Mouse (Mus musculus): Measurements from ENCODE around the gene Ccdc134. TPM values are rescaled to one million over a fixed set of nuclear protein-coding genes. Genes with fewer than 3 reads are reported as not detected.
A peak's percentile ranks its signal among the peaks of the same experiment; 100 is the strongest.
"Not testable (repeated sequence)": the region's sequence is repeated elsewhere in the genome, so short reads cannot be mapped to it uniquely, and the experiment has no call there.

Ccdc134 gene
- total RNA-seq (2015) (5.5 and 10.4 TPM in 2 replicates), total RNA-seq (2017) (19.6 and 29.7 TPM in 2 replicates)

- ATAC-seq (replicated peaks; ENCODE audit: poor library complexity) = peak; percentile 98
These were observed at the start of gene Ccdc134 for GRCm38 (mm10) chr15:82127426-82128374. Gene Ccdc134 (plus strand): TSS chr15:82127922.

GRCm38 (mm10) chr15:82079883-82080282 lies 47.8 kb upstream of the Ccdc134 start:
- no peak for ATAC-seq (replicated peaks; ENCODE audit: poor library complexity)

- ATAC-seq (replicated peaks; ENCODE audit: poor library complexity) = peak; percentile 90
These were observed 46.6 kb upstream of the Ccdc134 start for GRCm38 (mm10) chr15:82081161-82081560.

DNA sequence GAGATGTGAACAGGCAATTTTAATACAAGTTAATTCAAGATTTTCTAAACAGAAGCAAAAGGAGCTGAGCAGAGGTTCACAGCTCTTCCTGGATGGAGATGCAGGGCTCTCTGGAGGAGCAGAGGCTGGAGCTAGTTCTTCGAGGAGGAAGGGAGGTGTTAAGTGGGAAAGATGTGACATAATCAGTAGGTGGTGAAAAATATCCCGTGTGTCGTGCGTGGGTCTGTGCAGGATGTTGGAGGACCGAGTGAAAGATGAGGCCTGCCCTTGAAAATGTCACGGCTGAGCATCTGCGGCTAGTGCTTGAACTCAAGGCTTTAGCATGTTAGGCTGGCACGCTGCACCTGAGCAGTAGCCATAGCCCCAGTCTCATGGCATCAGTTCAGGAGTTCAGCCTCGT lies 42.1 kb upstream of the Ccdc134 start:
- no peak for ATAC-seq (replicated peaks; ENCODE audit: poor library complexity)

DNA sequence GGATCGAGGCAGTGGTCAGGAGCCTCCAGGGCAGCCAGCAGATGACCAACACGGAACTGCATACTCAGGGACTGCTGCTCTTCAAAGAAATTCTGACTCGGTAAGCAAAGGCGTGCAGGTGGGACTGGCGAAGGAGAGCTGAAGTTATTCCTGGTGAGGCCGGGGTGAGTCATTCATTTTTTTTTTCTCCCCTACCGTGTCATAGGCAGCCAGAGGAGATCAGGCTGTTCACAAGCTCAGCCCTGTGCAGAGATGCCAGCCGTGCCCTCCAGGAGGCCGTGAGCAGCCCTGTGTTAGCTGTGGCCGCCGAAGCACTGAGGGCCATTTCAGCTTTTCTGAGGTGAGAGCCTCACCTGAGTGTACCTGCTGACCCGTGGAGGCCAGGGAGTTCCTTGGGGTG lies 41.6 kb upstream of the Ccdc134 start:
- no peak for ATAC-seq (replicated peaks; ENCODE audit: poor library complexity)

DNA sequence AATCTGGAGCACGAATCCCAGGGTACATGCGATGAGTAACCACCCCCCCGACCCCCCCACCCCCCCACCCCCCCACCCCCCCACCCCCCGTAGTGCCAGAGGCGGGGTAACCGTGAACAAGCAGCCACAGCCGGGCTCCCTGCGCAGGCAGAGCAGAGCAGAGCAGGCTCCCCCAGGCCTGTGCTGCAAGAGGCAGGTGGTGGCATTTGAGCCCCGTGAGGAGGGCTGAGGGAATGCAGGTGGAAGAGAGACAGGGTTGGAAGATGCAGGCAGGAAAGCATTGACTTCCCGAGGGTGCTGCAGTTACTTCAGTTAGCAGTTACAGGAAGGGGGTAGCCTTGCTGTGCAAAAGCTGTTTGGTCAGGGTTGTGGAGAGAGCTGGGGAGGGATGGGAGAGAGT lies 40.5 kb upstream of the Ccdc134 start:
- peak; percentile 50; the same call in 1 of the 2 replicates for ATAC-seq (replicated peaks; ENCODE audit: poor library complexity)

- no peak for ATAC-seq (replicated peaks; ENCODE audit: poor library complexity)
These were observed 36.7 kb upstream of the Ccdc134 start for GRCm38 (mm10) chr15:82091061-82091460.

DNA sequence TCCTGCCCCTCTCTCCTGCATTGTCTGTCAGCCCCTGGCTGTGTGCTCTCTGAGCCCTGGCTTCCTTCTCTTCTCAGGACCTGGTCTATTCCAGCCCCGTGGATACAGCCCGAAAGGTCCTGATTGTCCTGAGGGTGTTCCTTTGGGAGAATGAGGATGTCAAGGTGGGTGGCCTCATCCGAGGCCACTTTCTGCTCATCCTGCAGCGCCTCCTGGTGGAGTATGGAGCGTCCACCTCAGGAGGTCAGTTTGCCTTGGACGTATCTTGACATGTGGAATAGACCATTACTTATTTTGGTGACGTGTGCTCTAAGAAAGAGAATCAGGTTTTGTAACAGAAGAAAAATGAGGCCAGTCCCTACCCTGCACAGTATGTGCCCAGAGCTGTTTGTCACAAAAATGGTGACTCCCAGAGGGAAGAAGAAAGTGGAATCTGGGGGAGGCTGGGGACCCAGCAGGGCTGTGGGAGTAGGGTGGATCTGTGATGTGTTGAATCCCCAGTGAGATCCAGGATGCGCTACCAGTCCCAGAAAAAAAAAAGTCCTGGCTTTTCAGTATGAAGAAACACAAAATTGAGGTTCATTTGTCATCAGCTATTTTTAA lies 20.7 kb upstream of the Ccdc134 start:
- peak; percentile 52; the same call in 1 of the 2 replicates for ATAC-seq (replicated peaks; ENCODE audit: poor library complexity)

GRCm38 (mm10) chr15:82120544-82120943 lies 7.2 kb upstream of the Ccdc134 start:
- no peak for ATAC-seq (replicated peaks; ENCODE audit: poor library complexity)

DNA sequence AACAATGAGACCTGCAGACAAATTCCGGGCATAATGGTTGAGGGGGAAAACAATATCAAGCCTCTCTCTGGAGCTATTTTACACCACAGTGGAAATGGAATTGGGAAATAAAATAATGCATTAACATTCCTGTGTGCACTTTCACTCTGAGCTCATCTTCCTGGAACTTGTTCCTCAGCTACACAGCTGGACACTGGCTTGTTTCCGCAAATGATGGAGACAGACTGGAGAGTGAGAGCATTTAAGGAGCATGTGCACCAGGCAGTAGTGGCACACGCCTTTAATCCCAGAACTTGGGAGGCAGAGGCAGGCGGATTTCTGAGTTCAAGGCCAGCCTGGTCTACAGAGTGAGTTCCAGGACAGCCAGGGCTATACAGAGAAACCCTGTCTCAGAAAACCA lies 1.0 kb upstream of the Ccdc134 start:
- ATAC-seq (replicated peaks; ENCODE audit: poor library complexity) = not testable (repeated sequence)

GRCm38 (mm10) chr15:82128398-82128797 lies 676 bp downstream of the Ccdc134 start:
- ATAC-seq (replicated peaks; ENCODE audit: poor library complexity) = no peak

DNA sequence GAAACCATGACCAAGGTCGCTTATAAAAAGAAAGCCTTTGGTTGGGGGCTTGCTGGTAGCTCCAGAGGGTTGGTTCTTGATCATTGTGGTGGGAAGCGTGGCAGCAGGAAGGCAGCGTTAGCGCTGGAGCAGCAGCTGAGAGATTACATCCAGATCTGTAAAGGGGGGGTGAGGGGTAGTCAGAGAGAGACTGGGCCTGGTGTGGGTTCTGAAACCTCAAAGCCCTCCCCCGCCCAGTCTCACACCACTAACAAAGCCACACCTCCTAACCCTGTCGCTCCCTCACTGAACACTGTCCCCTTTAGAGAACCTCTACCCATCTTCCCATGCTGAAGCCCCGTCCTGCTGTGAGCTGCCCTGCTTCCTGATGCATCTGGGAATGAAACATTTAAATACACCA lies 2.9 kb downstream of the Ccdc134 start:
- peak; percentile 22 for ATAC-seq (replicated peaks; ENCODE audit: poor library complexity)

DNA sequence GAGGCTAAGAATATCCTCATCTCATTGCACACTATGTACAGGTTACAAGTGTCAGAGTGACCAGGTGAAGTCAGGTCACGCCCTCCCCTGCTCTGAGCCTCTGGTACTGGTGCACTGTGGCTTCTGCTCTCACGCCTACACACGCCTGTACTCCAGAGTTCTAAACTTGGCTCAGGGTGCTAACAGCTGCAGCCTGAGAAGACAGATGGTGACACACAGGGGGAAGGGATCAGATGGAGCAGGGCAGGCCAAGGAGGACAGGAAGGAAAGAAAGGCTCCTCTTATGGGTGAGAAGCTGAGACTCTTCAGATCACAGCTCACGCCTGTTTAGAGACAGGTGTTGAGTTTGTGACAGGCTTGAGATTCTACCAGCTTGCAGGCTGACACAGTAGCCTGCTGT lies 7.7 kb downstream of the Ccdc134 start:
- ATAC-seq (replicated peaks; ENCODE audit: poor library complexity) = no peak

GRCm38 (mm10) chr15:82138565-82138964 lies 10.8 kb downstream of the Ccdc134 start:
- peak; percentile 96 for ATAC-seq (replicated peaks; ENCODE audit: poor library complexity)

GRCm38 (mm10) chr15:82139196-82139595 lies 11.5 kb downstream of the Ccdc134 start:
- peak; percentile 53; the same call in 1 of the 2 replicates for ATAC-seq (replicated peaks; ENCODE audit: poor library complexity)

DNA sequence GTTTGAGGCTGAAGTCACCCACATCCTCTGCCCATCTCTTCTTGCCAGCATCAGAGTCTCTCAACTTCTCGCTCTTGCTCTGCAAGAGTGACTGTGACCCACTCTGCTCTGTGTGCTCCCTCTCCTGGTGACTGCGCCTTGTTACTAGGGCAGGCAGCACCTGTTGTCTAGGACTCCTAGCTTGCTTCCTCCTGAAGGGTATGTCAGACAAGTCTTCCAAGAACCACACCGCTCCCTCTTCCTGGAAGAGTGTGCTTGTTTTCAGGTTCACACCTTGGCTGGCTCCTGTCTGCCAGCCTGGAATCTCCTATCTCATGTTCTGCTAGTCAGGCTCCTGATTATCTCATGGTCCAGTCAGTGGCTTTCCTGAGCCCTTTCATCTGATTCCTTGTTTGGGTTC lies 12.6 kb downstream of the Ccdc134 start:
- ATAC-seq (replicated peaks; ENCODE audit: poor library complexity) = no peak

GRCm38 (mm10) chr15:82144157-82144556 lies 16.4 kb downstream of the Ccdc134 start:
- no peak for ATAC-seq (replicated peaks; ENCODE audit: poor library complexity)

- no peak for ATAC-seq (replicated peaks; ENCODE audit: poor library complexity)
These were observed 17.7 kb downstream of the Ccdc134 start for GRCm38 (mm10) chr15:82145408-82145807.

DNA sequence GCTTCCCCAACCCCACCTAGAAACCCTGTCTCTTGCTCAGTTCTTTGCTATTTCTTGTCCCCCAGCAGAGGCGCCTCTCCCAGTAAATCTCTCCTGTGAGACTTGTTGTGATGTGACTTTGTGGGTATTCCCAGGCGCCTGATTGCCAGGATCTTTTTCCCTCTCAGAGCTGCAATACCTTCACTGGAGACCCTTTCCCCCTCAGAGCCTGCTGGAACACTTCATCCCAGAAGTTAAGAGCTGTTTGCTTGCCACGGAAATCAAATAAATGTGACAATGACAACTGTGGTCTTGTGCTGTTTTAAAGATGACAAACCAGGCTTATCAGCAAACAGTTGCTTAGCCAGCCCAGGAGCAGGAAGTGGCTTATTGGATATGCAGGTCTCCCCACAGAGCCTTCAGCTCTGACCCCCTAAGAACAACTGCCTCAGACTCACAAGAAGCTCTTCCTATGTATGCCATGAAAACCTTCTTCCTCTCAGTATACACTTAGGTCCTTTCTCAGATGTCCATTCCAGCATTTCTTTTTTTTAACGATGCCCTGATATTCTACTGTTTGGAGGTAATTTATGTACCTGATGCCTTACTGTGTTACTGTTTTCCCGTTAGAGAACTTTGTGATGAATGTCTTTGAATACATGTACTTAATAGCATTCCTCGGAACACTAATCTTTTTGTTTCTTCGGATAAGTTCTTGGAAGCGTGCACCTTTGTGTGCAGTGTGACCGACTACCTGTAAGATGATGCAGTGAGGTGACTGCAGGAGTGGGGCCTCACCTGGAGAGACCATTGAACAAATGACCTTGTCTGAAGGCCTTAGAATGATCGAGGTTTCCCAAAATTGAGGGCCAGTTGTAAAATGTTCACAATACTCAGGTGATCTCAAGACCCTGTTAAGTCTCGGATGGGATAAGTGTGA lies 18.4 kb downstream of the Ccdc134 start:
- ATAC-seq (replicated peaks; ENCODE audit: poor library complexity) = no peak

DNA sequence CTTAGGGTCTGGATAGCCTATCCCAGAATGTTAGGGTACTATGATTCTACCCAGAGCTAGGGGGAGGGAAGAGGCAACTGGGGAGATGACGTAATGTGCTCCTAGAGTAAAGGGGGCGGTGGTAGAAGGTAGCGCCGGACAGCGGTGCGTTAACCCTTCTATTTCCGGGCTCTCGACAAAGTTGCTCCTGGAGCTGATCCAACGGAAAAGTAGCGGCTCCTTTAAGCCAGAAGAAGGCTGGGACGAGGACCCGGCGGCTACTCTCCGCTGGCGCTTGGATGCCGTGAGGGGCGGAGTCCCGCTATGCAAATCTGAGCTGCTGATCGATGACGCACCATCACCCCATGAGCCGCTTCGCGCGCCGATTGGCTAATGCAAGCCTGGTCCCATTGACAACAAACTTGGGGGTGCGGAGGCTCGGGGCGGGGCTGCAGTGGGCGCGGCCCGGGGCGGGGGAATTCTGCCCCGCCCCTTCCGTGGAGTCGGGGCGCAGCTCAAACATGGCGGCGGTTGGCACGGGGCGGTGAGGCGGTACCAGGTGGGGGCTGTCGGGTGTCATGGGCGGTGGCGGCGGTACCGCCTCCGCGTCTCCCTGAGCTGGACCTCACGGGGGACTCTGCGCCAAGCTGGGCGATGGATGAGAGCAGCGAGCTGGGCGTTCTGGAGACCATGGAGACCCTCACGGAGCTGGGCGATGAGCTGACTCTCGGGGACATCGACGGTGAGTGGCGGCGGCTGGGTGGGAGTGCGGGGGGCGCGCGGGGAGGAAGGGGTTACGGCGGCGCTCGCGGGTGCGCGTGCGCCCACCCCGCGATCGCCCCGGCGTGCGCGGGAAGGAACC lies 19.3 kb downstream of the Ccdc134 start, which contains the start of gene Srebf2:
TSS of gene Srebf2 (plus strand) at position 412 of the 841 bp plus-strand sequence.
- ATAC-seq (replicated peaks; ENCODE audit: poor library complexity) = peak; percentile 91
